Mouse (Mus musculus): Measurements from ENCODE around the gene Brd9.

The Brd9 gene

GRCm38 (mm10) chr13:73937321-73938176, at the start of gene Brd9, which contains the start of gene Trip13:
Gene Brd9, plus strand, starts transcription at chr13:73937811.
Gene Trip13, minus strand, starts transcription at chr13:73937784.
- peak; percentile 90 for DNase-seq (ENCODE audit: low spot score)

- no peak for DNase-seq (ENCODE audit: low spot score)
Observed at GRCm38 (mm10) chr13:73892493-73893178, 45.0 kb upstream of the Brd9 start.

GRCm38 (mm10) chr13:73897561-73897960, 40.0 kb upstream of the Brd9 start:
- DNase-seq (ENCODE audit: low spot score), result no peak

- no peak for DNase-seq (ENCODE audit: low spot score)
Observed at GRCm38 (mm10) chr13:73907136-73907535, 30.5 kb upstream of the Brd9 start.

- no peak for DNase-seq (ENCODE audit: low spot score)
Observed at GRCm38 (mm10) chr13:73907683-73908412, 29.8 kb upstream of the Brd9 start.

GRCm38 (mm10) chr13:73913066-73913465, 24.5 kb upstream of the Brd9 start:
- DNase-seq (ENCODE audit: low spot score), result no peak

GRCm38 (mm10) chr13:73932201-73932600, 5.4 kb upstream of the Brd9 start:
- no peak for DNase-seq (ENCODE audit: low spot score)

GRCm38 (mm10) chr13:73936938-73937320, 682 bp upstream of the Brd9 start:
- DNase-seq (ENCODE audit: low spot score), result peak; percentile 34

GRCm38 (mm10) chr13:73938177-73938560, 558 bp downstream of the Brd9 start:
- DNase-seq (ENCODE audit: low spot score), result no peak

GRCm38 (mm10) chr13:73939101-73939500, 1.5 kb downstream of the Brd9 start:
- DNase-seq (ENCODE audit: low spot score), result no peak

- no peak for DNase-seq (ENCODE audit: low spot score)
Observed at GRCm38 (mm10) chr13:73944606-73945005, 7.0 kb downstream of the Brd9 start.

GRCm38 (mm10) chr13:73953551-73954130, 16.0 kb downstream of the Brd9 start:
- no peak for DNase-seq (ENCODE audit: low spot score)

GRCm38 (mm10) chr13:73954666-73955065, 17.1 kb downstream of the Brd9 start:
- no peak for DNase-seq (ENCODE audit: low spot score)

GRCm38 (mm10) chr13:73955531-73955930, 17.9 kb downstream of the Brd9 start:
- DNase-seq (ENCODE audit: low spot score), result no peak

GRCm38 (mm10) chr13:73960117-73960652, 22.6 kb downstream of the Brd9 start:
- DNase-seq (ENCODE audit: low spot score), result no peak

- no peak for DNase-seq (ENCODE audit: low spot score)
Observed at GRCm38 (mm10) chr13:73961177-73961576, 23.6 kb downstream of the Brd9 start.

GRCm38 (mm10) chr13:73963551-73963950, 25.9 kb downstream of the Brd9 start, which contains the start of gene Zdhhc11:
Gene Zdhhc11, plus strand, starts transcription at chr13:73963851.
- no peak for DNase-seq (ENCODE audit: low spot score)

- DNase-seq (ENCODE audit: low spot score), result peak; percentile 50
Observed at GRCm38 (mm10) chr13:73970545-73971448, 33.2 kb downstream of the Brd9 start.

- no peak for DNase-seq (ENCODE audit: low spot score)
Observed at GRCm38 (mm10) chr13:73974523-73974922, 36.9 kb downstream of the Brd9 start.

- no peak for DNase-seq (ENCODE audit: low spot score)
Observed at GRCm38 (mm10) chr13:73976935-73977334, 39.3 kb downstream of the Brd9 start.

GRCm38 (mm10) chr13:73990325-73990724, 52.7 kb downstream of the Brd9 start:
- peak; percentile 30 for DNase-seq (ENCODE audit: low spot score)

Measured in c-Kit-positive CD71-positive TER-119-positive erythroid progenitor cells, embryonic 14.5 days (primary cell).